Mouse (Mus musculus) kidney, adult 9 months (tissue): Measurements from ENCODE around the gene Adgrl1.

Source experiments
- DNase-seq: peaks from one replicate; pipeline ENCODE4 v3.0.0; 2022

Gene Adgrl1

GRCm38 (mm10) chr8:83901566-83902485 is 1.9 kb downstream of the Adgrl1 start:
- DNase-seq, result no peak

GRCm38 (mm10) chr8:83902961-83903666 is 3.2 kb downstream of the Adgrl1 start:
- DNase-seq, result no peak

- no peak for DNase-seq
Measured at GRCm38 (mm10) chr8:83908583-83908982, 8.7 kb downstream of the Adgrl1 start.

GRCm38 (mm10) chr8:83909311-83909710 is 9.4 kb downstream of the Adgrl1 start:
- DNase-seq, result no peak

- no peak for DNase-seq
Measured at GRCm38 (mm10) chr8:83911809-83912731, 12.2 kb downstream of the Adgrl1 start.

- DNase-seq, result no peak
Measured at GRCm38 (mm10) chr8:83914232-83914631, 14.3 kb downstream of the Adgrl1 start.

- DNase-seq, result no peak
Measured at GRCm38 (mm10) chr8:83914860-83915259, 15.0 kb downstream of the Adgrl1 start.

GRCm38 (mm10) chr8:83916015-83916414 is 16.1 kb downstream of the Adgrl1 start:
- no peak for DNase-seq

- DNase-seq, result no peak
Measured at GRCm38 (mm10) chr8:83917566-83917965, 17.7 kb downstream of the Adgrl1 start.

GRCm38 (mm10) chr8:83921558-83921957 is 21.7 kb downstream of the Adgrl1 start:
- DNase-seq, result peak; percentile 83

- peak; percentile 49 for DNase-seq
Measured at GRCm38 (mm10) chr8:83922727-83923126, 22.8 kb downstream of the Adgrl1 start.

GRCm38 (mm10) chr8:83924585-83924984 is 24.7 kb downstream of the Adgrl1 start:
- peak; percentile 81 for DNase-seq

GRCm38 (mm10) chr8:83926266-83926665 is 26.4 kb downstream of the Adgrl1 start:
- peak; percentile 27 for DNase-seq

GRCm38 (mm10) chr8:83934222-83934621 is 34.3 kb downstream of the Adgrl1 start:
- no peak for DNase-seq

- no peak for DNase-seq
Measured at GRCm38 (mm10) chr8:83934994-83935393, 35.1 kb downstream of the Adgrl1 start.

GRCm38 (mm10) chr8:83935435-83935834 is 35.5 kb downstream of the Adgrl1 start:
- DNase-seq, result no peak

- DNase-seq, result no peak
Measured at GRCm38 (mm10) chr8:83937645-83938044, 37.7 kb downstream of the Adgrl1 start.

GRCm38 (mm10) chr8:83938330-83938729 is 38.4 kb downstream of the Adgrl1 start:
- no peak for DNase-seq

- DNase-seq, result no peak
Measured at GRCm38 (mm10) chr8:83941066-83941677, 41.3 kb downstream of the Adgrl1 start.

GRCm38 (mm10) chr8:83942446-83942845 is 42.5 kb downstream of the Adgrl1 start:
- DNase-seq, result no peak

GRCm38 (mm10) chr8:83945540-83945939 is 45.6 kb downstream of the Adgrl1 start:
- no peak for DNase-seq

- DNase-seq, result no peak
Measured at GRCm38 (mm10) chr8:83954749-83955105, 54.8 kb downstream of the Adgrl1 start.
